Mouse (Mus musculus) left cerebral cortex, postnatal 36 days (tissue): ENCODE data around the gene Slc35c1. TPM values are rescaled to one million over a fixed set of nuclear protein-coding genes. Genes with fewer than 3 reads are reported as not detected.

Experiments used
- DNase-seq, 2 experiments: peaks; one replicate each; pipeline ENCODE4 v3.0.0; 2021 to 2022; ENCODE audit warnings: low spot score in 2 of 2, mixed read lengths in 1 of 2
- intact Hi-C: fragments of 180-260 bp; cut with DNase I; formaldehyde crosslinking; loops from one replicate; pipeline ENCODE4 v1.15.1; 2025
- total RNA-seq, 2 experiments: library from RNA; stranded (reverse); gene quantifications; 2 replicates each; pipeline ENCODE4 v1.2.3; 2021

The Slc35c1 gene
- total RNA-seq, 2 experiments from 2014 or later, result 17.0 to 18.4 TPM

GRCm38 (mm10) chr2:92442419-92443001 lies 17.8 kb downstream of the Slc35c1 start:
- peak; percentile 62 to 67 for DNase-seq
- intact Hi-C loops, result no loop called here

GRCm38 (mm10) chr2:92440432-92440831 lies 19.9 kb downstream of the Slc35c1 start:
- intact Hi-C loops, result no loop called here
- DNase-seq, result no peak

GRCm38 (mm10) chr2:92438567-92438966 lies 21.8 kb downstream of the Slc35c1 start:
- no peak for DNase-seq
- intact Hi-C loops, result loop anchor here (10.0 kb wide), 3 partner anchors 144 to 454 kb away; no protein-coding TSS in a partner anchor

- peak; percentile 78 to 80 for DNase-seq
- intact Hi-C loops, result loop anchor here (10.0 kb wide), 3 partner anchors 143 to 453 kb away; no protein-coding TSS in a partner anchor
Observed at GRCm38 (mm10) chr2:92437875-92438274, 22.5 kb downstream of the Slc35c1 start.

- DNase-seq, result no peak
- intact Hi-C loops, result loop anchor here (10.0 kb wide), 3 partner anchors 143 to 453 kb away; no protein-coding TSS in a partner anchor
Observed at GRCm38 (mm10) chr2:92437366-92437765, 23.0 kb downstream of the Slc35c1 start.

GRCm38 (mm10) chr2:92435023-92435422 lies 25.3 kb downstream of the Slc35c1 start:
- peak in 1 of 2 experiments; percentile 27 for DNase-seq
- intact Hi-C loops, result loop anchor here (10.0 kb wide), 3 partner anchors 140 to 450 kb away; no protein-coding TSS in a partner anchor

- intact Hi-C loops, result loop anchor here (5.0 to 10.0 kb wide), 5 partner anchors 47 to 450 kb away; no protein-coding TSS in a partner anchor
- no peak for DNase-seq
Observed at GRCm38 (mm10) chr2:92434375-92434745, 26.0 kb downstream of the Slc35c1 start.

GRCm38 (mm10) chr2:92433578-92434374 lies 26.6 kb downstream of the Slc35c1 start, which contains the start of gene Cry2:
Cry2 (minus strand) TSS chr2:92434043.
- intact Hi-C loops, result loop anchor here (5.0 to 10.0 kb wide), 5 partner anchors 46 to 449 kb away; no protein-coding TSS in a partner anchor
- DNase-seq, result peak; percentile 98 to 99

GRCm38 (mm10) chr2:92432299-92433295 lies 27.7 kb downstream of the Slc35c1 start:
- DNase-seq, result peak in 1 of 2 experiments; percentile 31
- intact Hi-C loops, result loop anchor here (5.0 to 10.0 kb wide), 5 partner anchors 45 to 448 kb away; no protein-coding TSS in a partner anchor

GRCm38 (mm10) chr2:92431611-92432179 lies 28.6 kb downstream of the Slc35c1 start:
- intact Hi-C loops, result loop anchor here (5.0 to 10.0 kb wide), 5 partner anchors 44 to 447 kb away; no protein-coding TSS in a partner anchor
- no peak for DNase-seq

- DNase-seq, result peak; percentile 65 to 73
- intact Hi-C loops, result loop anchor here (5.0 to 10.0 kb wide), 5 partner anchors 44 to 446 kb away; no protein-coding TSS in a partner anchor
Observed at GRCm38 (mm10) chr2:92430723-92431541, 29.4 kb downstream of the Slc35c1 start.

GRCm38 (mm10) chr2:92430089-92430488 lies 30.2 kb downstream of the Slc35c1 start:
- no peak for DNase-seq
- intact Hi-C loops, result loop anchor here (5.0 to 10.0 kb wide), 5 partner anchors 43 to 445 kb away; no protein-coding TSS in a partner anchor

GRCm38 (mm10) chr2:92427882-92428281 lies 32.5 kb downstream of the Slc35c1 start:
- intact Hi-C loops, result no loop called here
- DNase-seq, result peak; percentile 82 to 85

- DNase-seq, result no peak
- intact Hi-C loops, result no loop called here
Observed at GRCm38 (mm10) chr2:92426426-92426825, 33.9 kb downstream of the Slc35c1 start.

GRCm38 (mm10) chr2:92425366-92425765 lies 35.0 kb downstream of the Slc35c1 start:
- intact Hi-C loops, result no loop called here
- DNase-seq, result no peak

- intact Hi-C loops, result no loop called here
- peak in 1 of 2 experiments; percentile 51 for DNase-seq
Observed at GRCm38 (mm10) chr2:92424462-92425308, 35.7 kb downstream of the Slc35c1 start.
